In genomic region chr13:37826281-37826993, GRCm38 (mm10) we compare ENCODE assay signal across 8 mouse cellular contexts. TPM values are rescaled to one million over a fixed set of nuclear protein-coding genes. Genes with fewer than 3 reads are reported as not detected.
A peak's percentile ranks its signal among the peaks of the same experiment; 100 is the strongest.
DNase-seq lines count a peak whose midpoint lies in the region; ATAC-seq and TF ChIP-seq lines count a peak whose summit lies in the region.

No protein-coding gene starts in this region.

- H3K27ac ChIP-seq in intestine, embryonic 15.5 days = peak overlapping the region; percentile 95
- H3K27ac ChIP-seq in limb, embryonic 14.5 days (replicated peaks; ENCODE audit: low read depth, low read length) = peak overlapping the region; percentile 87
- peak overlapping the region; percentile 52 for H3K27ac ChIP-seq in midbrain, embryonic 14.5 days (replicated peaks; ENCODE audit: low read depth, low read length)
- peak overlapping the region; percentile 89 for H3K27ac ChIP-seq in spleen, adult 2 months (ENCODE audit: insufficient read depth, low read length)

- WGBS in intestine, embryonic 15.5 days = under 1% methylated on average over 63 of the region's 65 CpGs
- WGBS in limb, embryonic 14.5 days = under 1% methylated on average over 57 of the region's 65 CpGs
- 1% methylated on average over 61 of the region's 65 CpGs for WGBS in midbrain, embryonic 14.5 days
- 1% methylated on average over 63 of the region's 65 CpGs for WGBS in spleen, adult 2 months

- H3K9ac ChIP-seq in intestine, embryonic 15.5 days = peak overlapping the region; percentile 85
- peak overlapping the region; percentile 88 for H3K9ac ChIP-seq in limb, embryonic 14.5 days (ENCODE audit: low read depth, low read length, severe bottlenecking)
- peak overlapping the region; percentile 34 for H3K9ac ChIP-seq in midbrain, embryonic 14.5 days (replicated peaks; ENCODE audit: low read length)

- H3K4me2 ChIP-seq in intestine, embryonic 15.5 days (replicated peaks) = peak overlapping the region; percentile 98
- H3K4me2 ChIP-seq in limb, embryonic 14.5 days (replicated peaks; ENCODE audit: low read depth, low read length, severe bottlenecking) = peak overlapping the region; percentile 97
- peak overlapping the region; percentile 96 for H3K4me2 ChIP-seq in midbrain, embryonic 14.5 days (ENCODE audit: low read length)

- peak; percentile 43; the same call in 1 of the 2 replicates for TF ChIP-seq POLR2A in limb, embryonic 14.5 days (IDR thresholded peaks at IDR 0.05; ENCODE audit: borderline replicate concordance, extremely low read depth, insufficient read depth, insufficient read length)
- TF ChIP-seq POLR2A in spleen, adult 2 months (IDR thresholded peaks at IDR 0.05; ENCODE audit: low read depth, low read length) = no peak; the same call in 1 of the 2 replicates

- no peaks in the 10 kb centered on the region for H3K36me3 ChIP-seq in intestine, embryonic 15.5 days
- no peaks in the 10 kb centered on the region for H3K36me3 ChIP-seq in limb, embryonic 14.5 days (ENCODE audit: control insufficient read depth, insufficient read depth, low read length)
- no peaks in the 10 kb centered on the region for H3K36me3 ChIP-seq in midbrain, embryonic 14.5 days (ENCODE audit: control insufficient read depth, insufficient read depth, low read length)
- H3K36me3 ChIP-seq in spleen, adult 2 months (ENCODE audit: control insufficient read depth, insufficient read depth, low read length) = no peaks in the 10 kb centered on the region

- peaks cover 27% of the 10 kb centered on the region for H3K4me1 ChIP-seq in intestine, embryonic 15.5 days (replicated peaks)
- peaks cover 18% of the 10 kb centered on the region for H3K4me1 ChIP-seq in limb, embryonic 14.5 days (ENCODE audit: control insufficient read depth, insufficient read depth, low read length)
- peaks cover 16% of the 10 kb centered on the region for H3K4me1 ChIP-seq in midbrain, embryonic 14.5 days (ENCODE audit: control insufficient read depth, insufficient read depth, low read length)
- peaks cover 12% of the 10 kb centered on the region for H3K4me1 ChIP-seq in spleen, adult 2 months (ENCODE audit: control insufficient read depth, insufficient read depth, insufficient read length)

- H3K4me3 ChIP-seq in intestine, embryonic 15.5 days (replicated peaks) = peak overlapping the region; percentile 88
- peak overlapping the region; percentile 81 for H3K4me3 ChIP-seq in limb, embryonic 14.5 days (replicated peaks; ENCODE audit: low read length)
- H3K4me3 ChIP-seq in midbrain, embryonic 14.5 days (replicated peaks; ENCODE audit: low read depth, low read length) = peak overlapping the region; percentile 53
- peak overlapping the region; percentile 89 for H3K4me3 ChIP-seq in spleen, adult 2 months (ENCODE audit: extremely low read depth, insufficient read depth, insufficient read length)

- no peaks in the 10 kb centered on the region for H3K27me3 ChIP-seq in intestine, embryonic 15.5 days (replicated peaks)
- no peaks in the 10 kb centered on the region for H3K27me3 ChIP-seq in limb, embryonic 14.5 days (ENCODE audit: control insufficient read depth, insufficient read depth, low read length)
- peaks cover 59% of the 10 kb centered on the region for H3K27me3 ChIP-seq in midbrain, embryonic 14.5 days (ENCODE audit: control insufficient read depth, insufficient read depth, low read length)
- no peaks in the 10 kb centered on the region for H3K27me3 ChIP-seq in spleen, adult 2 months (ENCODE audit: control insufficient read depth, insufficient read depth, low read length)

- 0 out of 2 replicates have a peak, but pooled peaks have one; percentile 16 for ATAC-seq in cerebellum, adult (ENCODE audit: insufficient number of reproducible peaks, low FRiP score, low TSS enrichment)
- peak; percentile 51 for ATAC-seq in intestine, embryonic 15.5 days
- ATAC-seq in limb, embryonic 14.5 days (ENCODE audit: low FRiP score, low read depth) = peak; percentile 36
- ATAC-seq in midbrain, embryonic 14.5 days (ENCODE audit: low FRiP score, low TSS enrichment) = peak; percentile 57

- TF ChIP-seq CTCF in spleen, adult 2 months (IDR thresholded peaks at IDR 0.05; ENCODE audit: extremely low read depth, insufficient read depth, insufficient read length, insufficient replicate concordance) = no peak

- H3K9me3 ChIP-seq in intestine, embryonic 15.5 days = no peaks in the 10 kb centered on the region
- H3K9me3 ChIP-seq in limb, embryonic 14.5 days (ENCODE audit: control insufficient read depth, low read length) = no peaks in the 10 kb centered on the region
- H3K9me3 ChIP-seq in midbrain, embryonic 14.5 days (ENCODE audit: control insufficient read depth, low read length) = no peaks in the 10 kb centered on the region

- no peak for DNase-seq in cerebellum, adult 9-10 months
- peak; percentile 71 for DNase-seq in embryo, embryonic 10.5 days (ENCODE audit: low spot score)
- DNase-seq in gastrocnemius, postnatal 25 days = peak; percentile 74
- DNase-seq in limb, embryonic 14.5 days (ENCODE audit: low spot score) = peak; percentile 66
- DNase-seq in midbrain, embryonic 14.5 days = peak; percentile 79
- peak in 1 of 2 experiments; percentile 38 for DNase-seq in spleen, adult 2 months (ENCODE audit: low read depth in 1 of 2, low spot score in 2 of 2)

RNA-seq across cellular contexts. Expression of gene Rreb1, which starts 48.2 kb away (rescaled TPM):
- 10 to 100 TPM; 23.5 to 24.0 TPM for total RNA-seq in gastrocnemius, postnatal 25 days (2021)
- 16.1 and 16.5 TPM in 2 replicates for polyA plus RNA-seq in intestine, embryonic 15.5 days (2015; fragmentation: Nextera tagmentation; extraction: Ambion mirVana)
- 21.4 and 22.4 TPM in 2 replicates for polyA plus RNA-seq in limb, embryonic 14.5 days (2012; rRNA removed)
- 19.0 and 22.8 TPM in 2 replicates for polyA plus RNA-seq in limb, embryonic 14.5 days (2014; fragmentation: Nextera tagmentation; extraction: Ambion mirVana)
- polyA plus RNA-seq in midbrain, embryonic 14.5 days (2014; fragmentation: Nextera tagmentation; extraction: Ambion mirVana) = 1.8 and 3.9 TPM in 2 replicates
- polyA plus RNA-seq in spleen, adult 2 months (2012; rRNA removed) = 15.5 and 20.2 TPM in 2 replicates

Comparison
In these comparisons a context has a peak if more than half of its experiments do, and no peak if none do; other contexts are left out.
1. H3K9ac ChIP-seq: peak in every context shown above with its lines; median percentile 88 in limb, embryonic 14.5 days; 85 in intestine, embryonic 15.5 days; 34 in midbrain, embryonic 14.5 days.